Mouse (Mus musculus): Measurements from ENCODE around the gene Iqsec3. TPM values are rescaled to one million over a fixed set of nuclear protein-coding genes. Genes with fewer than 3 reads are reported as not detected.

Iqsec3 gene
- total RNA-seq (2021): under 1 TPM; 0.37 to 0.45 TPM
- long read RNA-seq, experiment 1: 0 reads
- long read RNA-seq, experiment 2, partial matches to known transcripts: 1 of 1 reads
- long read RNA-seq, experiment 2, other reads (novel, unspliced or antisense): 0 of 1 reads

GRCm38 (mm10) chr6:121473093-121473821 is at the start of gene Iqsec3:
Gene Iqsec3 (minus strand): TSS chr6:121473678.
- DNase-seq (ENCODE audit: low spot score): peak; percentile 81

- no peak for DNase-seq (ENCODE audit: low spot score)
Observed at GRCm38 (mm10) chr6:121522106-121522705, 48.7 kb upstream of the Iqsec3 start.

GRCm38 (mm10) chr6:121521030-121521429 is 47.6 kb upstream of the Iqsec3 start:
- no peak for DNase-seq (ENCODE audit: low spot score)

GRCm38 (mm10) chr6:121519896-121520295 is 46.4 kb upstream of the Iqsec3 start:
- DNase-seq (ENCODE audit: low spot score): no peak

DNA sequence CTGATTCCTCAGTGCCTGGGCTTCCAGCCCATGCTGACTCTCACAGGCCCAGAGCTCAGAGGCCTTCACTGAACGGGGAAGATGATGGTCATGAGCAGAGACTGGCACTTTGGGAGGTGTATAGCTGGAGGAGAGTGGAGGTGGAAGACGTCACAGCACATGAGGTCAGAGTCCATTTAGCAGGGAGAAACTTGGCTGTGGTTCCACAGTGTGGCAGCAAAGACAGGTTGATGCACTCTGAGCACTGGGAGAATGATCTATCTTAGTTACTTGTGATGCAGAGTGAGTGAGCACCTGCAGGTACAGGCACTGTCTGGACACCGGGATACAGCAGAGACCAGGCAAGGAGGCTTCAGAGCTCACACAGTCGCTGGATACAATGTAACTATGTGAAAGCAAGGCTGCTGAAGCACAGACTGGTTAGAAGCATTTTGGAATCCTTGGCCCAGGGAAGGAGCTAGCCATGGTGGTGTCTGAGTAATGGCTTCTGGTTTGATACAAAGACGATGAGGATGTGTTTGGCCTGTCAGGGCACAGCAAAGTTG is 45.9 kb upstream of the Iqsec3 start:
- DNase-seq (ENCODE audit: low spot score): no peak

DNA sequence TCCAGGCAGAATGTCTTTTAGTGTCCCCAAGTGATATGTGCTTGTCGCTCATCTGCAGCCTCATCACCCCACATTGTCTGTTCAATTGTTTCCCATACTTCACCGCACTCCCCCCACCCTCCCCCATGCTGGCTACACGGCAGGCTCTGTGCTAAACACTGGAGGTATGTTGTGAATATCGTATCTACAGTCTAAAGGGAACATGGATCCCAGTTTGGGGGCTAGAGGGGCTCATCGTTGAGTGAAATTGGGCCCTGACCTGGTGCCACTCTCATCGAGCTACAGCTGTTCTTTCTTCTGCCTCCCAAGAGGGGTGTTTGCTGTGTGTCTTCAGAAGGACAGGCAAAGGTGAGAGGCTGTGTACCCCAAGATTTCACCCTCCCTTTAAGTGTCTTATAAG is 44.2 kb upstream of the Iqsec3 start:
- DNase-seq (ENCODE audit: low spot score): no peak

DNA sequence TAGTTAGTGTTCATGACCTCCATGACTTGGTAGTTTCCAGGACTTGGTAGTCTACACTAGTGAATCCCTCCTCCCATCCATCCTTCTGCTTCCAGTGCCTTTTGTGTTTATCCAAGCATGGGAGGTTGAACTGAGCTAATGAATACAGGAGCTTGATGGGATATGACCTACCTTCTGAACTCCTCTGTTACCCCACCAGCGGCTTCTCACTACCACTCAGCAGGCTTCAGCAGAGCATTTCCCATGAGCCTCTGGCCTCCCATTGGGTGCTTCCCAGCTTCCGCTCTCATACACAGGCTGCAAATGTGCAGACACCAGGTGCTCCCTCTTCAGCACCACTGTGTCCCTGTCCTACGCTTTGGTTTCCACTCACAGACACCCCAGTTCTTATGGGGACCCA is 36.9 kb upstream of the Iqsec3 start:
- no peak for DNase-seq (ENCODE audit: low spot score)

DNA sequence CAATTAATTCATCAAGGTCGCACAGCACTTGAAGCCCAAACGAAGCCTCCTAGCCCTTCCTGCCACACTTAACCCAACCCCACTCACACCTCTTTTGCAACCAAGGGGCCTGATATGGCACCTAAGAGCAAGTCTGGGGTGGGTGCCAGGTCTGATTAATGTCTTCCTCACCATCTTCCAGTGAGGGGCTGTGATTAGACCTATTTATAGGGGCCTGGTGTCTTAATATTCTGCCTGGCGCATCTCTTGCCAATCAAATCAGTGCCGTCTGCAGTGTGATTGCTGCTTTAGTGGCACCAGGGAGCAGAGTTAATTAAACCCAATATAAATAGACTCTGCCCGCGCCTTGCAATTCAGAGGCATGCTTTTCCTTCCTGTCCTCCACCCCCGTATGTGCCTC is 36.4 kb upstream of the Iqsec3 start:
- no peak for DNase-seq (ENCODE audit: low spot score)

GRCm38 (mm10) chr6:121508266-121508665 is 34.8 kb upstream of the Iqsec3 start:
- no peak for DNase-seq (ENCODE audit: low spot score)

GRCm38 (mm10) chr6:121501044-121501638 is 27.7 kb upstream of the Iqsec3 start:
- no peak for DNase-seq (ENCODE audit: low spot score)

GRCm38 (mm10) chr6:121499856-121500255 is 26.4 kb upstream of the Iqsec3 start:
- DNase-seq (ENCODE audit: low spot score): no peak

DNA sequence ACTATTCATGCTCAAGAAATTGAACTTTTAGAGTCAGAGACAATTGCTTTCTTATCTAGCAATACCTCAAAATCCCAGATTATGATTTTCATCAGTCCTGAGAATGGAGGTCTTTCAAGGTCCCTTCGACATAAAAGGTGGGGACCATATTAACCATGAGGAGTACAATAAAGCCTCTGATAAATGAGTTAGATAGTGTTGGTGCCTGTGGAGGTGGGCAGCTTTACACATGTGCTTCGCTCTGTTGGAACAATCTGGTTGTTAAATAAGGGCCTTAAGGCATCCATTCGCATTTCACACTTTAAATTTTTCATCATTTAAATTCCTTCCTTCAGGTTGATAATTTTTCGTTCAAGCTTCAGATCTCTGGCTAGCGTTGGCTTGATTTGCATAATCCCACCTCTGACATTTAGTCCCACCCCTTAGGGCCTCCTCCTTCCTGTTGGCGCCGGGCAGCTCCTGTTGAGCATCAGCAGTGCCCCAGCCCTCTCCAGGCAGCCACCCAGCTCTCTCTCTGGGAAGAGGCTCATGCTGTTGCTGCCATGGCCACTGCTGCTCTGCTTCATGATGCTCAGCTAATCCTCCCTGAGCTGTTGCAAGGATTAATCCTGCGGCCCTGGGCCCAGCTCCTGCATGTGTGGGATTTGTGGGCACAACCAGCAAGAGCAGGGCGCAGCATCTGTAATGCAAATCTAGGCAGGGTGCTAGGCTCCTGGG is 25.5 kb upstream of the Iqsec3 start:
- no peak for DNase-seq (ENCODE audit: low spot score)

DNA sequence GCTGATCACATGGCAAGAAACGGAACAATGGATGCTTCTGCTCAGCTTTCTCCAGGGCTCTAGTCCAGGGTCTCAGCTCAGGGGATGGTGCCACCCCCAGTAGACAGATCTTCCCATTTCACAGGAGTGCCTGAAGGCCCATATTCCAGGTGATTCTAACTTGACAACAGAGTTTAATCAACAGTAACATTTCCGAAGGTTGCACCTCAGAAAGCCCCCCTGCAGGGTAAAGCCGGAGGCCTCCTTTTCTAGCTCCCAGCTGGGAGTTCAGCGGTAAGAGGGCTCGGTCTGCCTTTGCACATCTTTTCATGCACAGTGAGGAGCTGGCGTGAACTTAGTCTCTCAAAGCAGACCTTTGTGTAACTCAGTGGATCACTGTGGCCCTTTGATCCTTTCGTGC is 22.1 kb upstream of the Iqsec3 start:
- no peak for DNase-seq (ENCODE audit: low spot score)

- no peak for DNase-seq (ENCODE audit: low spot score)
Observed at GRCm38 (mm10) chr6:121495026-121495425, 21.5 kb upstream of the Iqsec3 start.

- DNase-seq (ENCODE audit: low spot score): no peak
Observed at GRCm38 (mm10) chr6:121494319-121494718, 20.8 kb upstream of the Iqsec3 start.

DNA sequence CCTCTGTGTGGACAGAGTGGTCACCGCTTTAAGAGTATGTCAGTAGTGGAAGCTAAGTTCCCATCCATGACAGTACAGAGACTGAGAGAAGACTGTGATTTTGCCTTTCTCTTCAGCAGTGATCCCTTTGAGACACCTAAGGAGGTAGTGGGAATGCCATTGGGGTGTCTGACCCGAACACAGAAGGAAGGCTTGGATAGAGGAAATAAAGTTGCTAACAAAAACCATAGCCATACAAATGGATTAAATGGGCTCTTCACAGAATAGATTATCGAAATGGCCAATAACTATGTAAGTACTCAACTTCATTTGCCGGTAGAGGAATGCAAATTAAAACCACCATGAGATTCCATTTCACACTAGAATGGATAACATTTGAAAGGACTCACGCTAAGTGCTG is 17.9 kb upstream of the Iqsec3 start:
- no peak for DNase-seq (ENCODE audit: low spot score)

- no peak for DNase-seq (ENCODE audit: low spot score)
Observed at GRCm38 (mm10) chr6:121472273-121472672, 1.2 kb downstream of the Iqsec3 start.

DNA sequence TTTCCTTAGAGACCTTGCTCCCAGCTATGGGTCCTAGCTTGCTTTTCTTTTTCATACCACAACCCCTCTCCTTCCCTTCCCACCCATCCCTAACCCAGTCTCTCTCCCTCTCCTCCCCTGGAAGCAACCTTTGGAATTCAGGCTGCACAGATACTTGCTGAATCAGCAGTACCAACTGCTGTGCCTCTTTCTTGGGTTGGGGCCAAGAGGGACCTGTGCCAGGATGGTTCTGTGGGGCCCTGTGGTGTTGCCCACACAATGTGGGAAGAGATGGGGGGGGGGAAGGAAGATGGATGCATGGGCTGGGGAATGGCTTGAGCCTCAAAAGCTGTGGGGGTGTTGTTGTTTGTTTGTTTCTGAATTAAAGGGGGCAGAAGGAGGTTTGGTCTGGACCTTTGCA is 5.2 kb downstream of the Iqsec3 start:
- DNase-seq (ENCODE audit: low spot score): no peak

DNA sequence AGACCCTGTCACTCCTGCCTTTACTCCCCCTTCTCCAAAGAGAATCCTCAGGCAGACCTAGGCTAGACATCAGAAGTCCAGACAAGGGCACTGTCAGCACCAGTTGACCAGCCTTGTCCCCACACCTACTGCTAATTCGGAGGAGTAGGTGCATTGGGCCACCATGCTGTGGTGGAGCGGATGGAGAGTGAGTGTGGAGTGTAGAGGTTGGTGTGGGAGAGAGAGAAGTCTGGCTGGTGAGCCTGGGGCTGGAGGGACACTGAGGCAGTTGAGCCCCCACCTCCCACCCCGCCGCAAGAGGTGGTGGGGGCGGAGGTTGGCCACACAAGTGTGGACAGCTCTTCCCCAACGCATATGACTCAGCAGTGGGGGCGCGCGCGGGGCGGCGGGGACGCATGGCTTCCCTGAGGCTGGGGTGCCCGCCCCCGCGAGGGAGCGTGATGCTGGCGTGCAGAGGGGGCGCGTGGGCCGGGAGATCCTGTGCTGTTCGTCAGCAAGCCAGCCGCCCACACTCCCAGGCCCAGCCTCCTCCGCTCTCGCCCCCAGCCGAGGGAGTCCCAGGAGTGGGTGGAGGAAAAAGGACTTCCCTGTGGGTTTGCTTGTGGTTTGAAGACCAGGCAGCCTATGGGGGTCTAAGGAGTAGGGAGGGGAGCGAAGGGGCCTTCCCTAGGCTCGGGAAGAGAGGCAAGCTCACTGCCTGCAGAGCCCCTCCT is 10.7 kb downstream of the Iqsec3 start:
- DNase-seq (ENCODE audit: low spot score): no peak

GRCm38 (mm10) chr6:121457381-121457780 is 16.1 kb downstream of the Iqsec3 start:
- DNase-seq (ENCODE audit: low spot score): no peak

GRCm38 (mm10) chr6:121456651-121457050 is 16.8 kb downstream of the Iqsec3 start:
- DNase-seq (ENCODE audit: low spot score): no peak

Measured in gastrocnemius, adult 18-20 months (tissue).